Mouse (Mus musculus): Measurements from ENCODE around the gene Ing2. TPM values are rescaled to one million over a fixed set of nuclear protein-coding genes. Genes with fewer than 3 reads are reported as not detected.

Gene Ing2
- total and polyA plus RNA-seq, 3 experiments, result 18.6 to 363 (median 61.7) TPM

- H3K9ac ChIP-seq (ENCODE audit: control insufficient read depth, low read depth, low read length, poor library complexity, severe bottlenecking), result no peak overlapping the region
- DNase-seq (ENCODE audit: low read depth, low spot score), result no peak
- no peaks in the 10 kb centered on the region for H3K36me3 ChIP-seq (ENCODE audit: control insufficient read depth in 1 of 2, insufficient read depth in 2 of 2, low read length in 2 of 2)
- H3K27ac ChIP-seq (ENCODE audit: control insufficient read depth, low read depth, low read length), result no peak overlapping the region
- no peak for TF ChIP-seq MXI1 (IDR thresholded peaks at IDR 0.05; ENCODE audit: low read depth, low read length)
- TF ChIP-seq CHD2 (IDR thresholded peaks at IDR 0.05; ENCODE audit: low read length), result no peak
- TF ChIP-seq RAD21 (IDR thresholded peaks at IDR 0.05; ENCODE audit: low read depth, low read length), result no peak
- TF ChIP-seq KAT2A (conservative IDR thresholded peaks at IDR 0.05; ENCODE audit: low read depth, low read length), result no peak
- TF ChIP-seq MAFK (IDR thresholded peaks at IDR 0.05; ENCODE audit: borderline replicate concordance, low read depth, low read length), result no peak
- no peak for TF ChIP-seq ZKSCAN1 (IDR thresholded peaks at IDR 0.05; ENCODE audit: low read depth, low read length)
- no peak for TF ChIP-seq EP300 (IDR thresholded peaks at IDR 0.05; ENCODE audit: low read depth in 1 of 2, low read length in 2 of 2)
- TF ChIP-seq UBTF (IDR thresholded peaks at IDR 0.05; ENCODE audit: borderline replicate concordance, insufficient read depth, low read depth, low read length), result no peak
- TF ChIP-seq CTCF (IDR thresholded peaks at IDR 0.05 in 2 of 3, conservative IDR thresholded peaks at IDR 0.05 in 1 of 3; ENCODE audit: control insufficient read depth in 1 of 3, insufficient read depth in 1 of 3, low read depth in 2 of 3, low read length in 3 of 3, poor library complexity in 1 of 3, severe bottlenecking in 1 of 3), result no peak
- H3K9me3 ChIP-seq (replicated peaks; ENCODE audit: insufficient read depth, low read length), result no peaks in the 10 kb centered on the region
- H3K27me3 ChIP-seq (ENCODE audit: control insufficient read depth in 1 of 2, insufficient read depth in 2 of 2, low read length in 2 of 2), result no peaks in the 10 kb centered on the region
- no peak overlapping the region for H3K4me3 ChIP-seq (ENCODE audit: control insufficient read depth in 1 of 2, insufficient read depth in 1 of 2, low read depth in 2 of 2, low read length in 2 of 2)
- H3K4me1 ChIP-seq (ENCODE audit: control insufficient read depth in 1 of 2, insufficient read depth in 2 of 2, low read length in 2 of 2), result no peaks in the 10 kb centered on the region
- no peaks in the 10 kb centered on the region for H3K79me2 ChIP-seq (ENCODE audit: control insufficient read depth, insufficient read depth, low read length, poor library complexity)
Observed at GRCm38 (mm10) chr8:47702333-47702732, 27.0 kb upstream of the Ing2 start.

GRCm38 (mm10) chr8:47697696-47698095 is 22.3 kb upstream of the Ing2 start:
- H3K36me3 ChIP-seq (ENCODE audit: control insufficient read depth in 1 of 2, insufficient read depth in 2 of 2, low read length in 2 of 2), result no peaks in the 10 kb centered on the region
- no peaks in the 10 kb centered on the region for H3K4me1 ChIP-seq (ENCODE audit: control insufficient read depth in 1 of 2, insufficient read depth in 2 of 2, low read length in 2 of 2)
- no peaks in the 10 kb centered on the region for H3K9me3 ChIP-seq (replicated peaks; ENCODE audit: insufficient read depth, low read length)
- no peak overlapping the region for H3K4me3 ChIP-seq (ENCODE audit: control insufficient read depth in 1 of 2, insufficient read depth in 1 of 2, low read depth in 2 of 2, low read length in 2 of 2)
- no peak overlapping the region for H3K9ac ChIP-seq (ENCODE audit: control insufficient read depth, low read depth, low read length, poor library complexity, severe bottlenecking)
- no peaks in the 10 kb centered on the region for H3K79me2 ChIP-seq (ENCODE audit: control insufficient read depth, insufficient read depth, low read length, poor library complexity)
- TF ChIP-seq RCOR1 (IDR thresholded peaks at IDR 0.05; ENCODE audit: low read depth, low read length), result no peak
- TF ChIP-seq E2F4 (IDR thresholded peaks at IDR 0.05; ENCODE audit: borderline replicate concordance, low read depth, low read length), result no peak
- no peak for TF ChIP-seq KAT2A (conservative IDR thresholded peaks at IDR 0.05; ENCODE audit: low read depth, low read length)
- no peak for TF ChIP-seq MAX (IDR thresholded peaks at IDR 0.05; ENCODE audit: low read length)
- no peak for TF ChIP-seq USF2 (IDR thresholded peaks at IDR 0.05; ENCODE audit: borderline replicate concordance in 1 of 2, insufficient read depth in 1 of 2, low read depth in 1 of 2, low read length in 2 of 2)
- no peak for TF ChIP-seq HCFC1 (IDR thresholded peaks at IDR 0.05; ENCODE audit: low read depth, low read length)
- no peak for TF ChIP-seq MAFK (IDR thresholded peaks at IDR 0.05; ENCODE audit: borderline replicate concordance, low read depth, low read length)
- no peak for TF ChIP-seq MEF2A (IDR thresholded peaks at IDR 0.05; ENCODE audit: extremely low read depth, insufficient replicate concordance, low read depth, low read length, poor library complexity, severe bottlenecking)
- no peak for TF ChIP-seq SMC3 (IDR thresholded peaks at IDR 0.05; ENCODE audit: low read depth, low read length)
- TF ChIP-seq ELF1 (IDR thresholded peaks at IDR 0.05; ENCODE audit: low read depth, low read length), result no peak
- TF ChIP-seq CHD2 (IDR thresholded peaks at IDR 0.05; ENCODE audit: low read length), result no peak
- TF ChIP-seq RAD21 (IDR thresholded peaks at IDR 0.05; ENCODE audit: low read depth, low read length), result no peak
- TF ChIP-seq JUND (IDR thresholded peaks at IDR 0.05; ENCODE audit: low read depth, low read length), result no peak
- no peak for TF ChIP-seq ZKSCAN1 (IDR thresholded peaks at IDR 0.05; ENCODE audit: low read depth, low read length)
- H3K27me3 ChIP-seq (ENCODE audit: control insufficient read depth in 1 of 2, insufficient read depth in 2 of 2, low read length in 2 of 2), result no peaks in the 10 kb centered on the region
- no peak for DNase-seq (ENCODE audit: low read depth, low spot score)
- no peak overlapping the region for H3K27ac ChIP-seq (ENCODE audit: control insufficient read depth, low read depth, low read length)
